Mouse (Mus musculus): ENCODE data around the gene Dand5.

Dand5 gene

GRCm38 (mm10) chr8:84770100-84770953 lies 52.3 kb downstream of the Dand5 start:
- no peak for DNase-seq (ENCODE audit: low spot score)

DNA sequence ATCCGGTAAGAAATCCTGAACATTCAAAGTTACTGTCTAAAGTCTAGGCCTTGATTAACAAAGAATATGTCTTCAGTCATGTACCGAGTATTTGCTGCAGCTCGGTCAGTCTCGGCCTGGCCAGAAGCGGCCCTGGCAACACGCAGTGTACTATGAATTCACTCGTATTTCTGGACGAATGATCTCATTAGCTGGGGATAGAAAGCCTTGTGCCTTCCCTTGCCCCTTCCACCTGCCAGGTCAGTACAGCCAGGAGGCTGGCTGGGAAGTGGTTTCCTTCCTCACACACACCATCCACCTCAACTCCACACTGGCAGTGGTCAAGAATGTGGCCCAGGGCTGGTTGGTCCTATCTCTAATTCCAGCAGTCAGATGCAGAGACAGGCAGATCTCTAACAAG lies 53.3 kb downstream of the Dand5 start:
- DNase-seq (ENCODE audit: low spot score): no peak

DNA sequence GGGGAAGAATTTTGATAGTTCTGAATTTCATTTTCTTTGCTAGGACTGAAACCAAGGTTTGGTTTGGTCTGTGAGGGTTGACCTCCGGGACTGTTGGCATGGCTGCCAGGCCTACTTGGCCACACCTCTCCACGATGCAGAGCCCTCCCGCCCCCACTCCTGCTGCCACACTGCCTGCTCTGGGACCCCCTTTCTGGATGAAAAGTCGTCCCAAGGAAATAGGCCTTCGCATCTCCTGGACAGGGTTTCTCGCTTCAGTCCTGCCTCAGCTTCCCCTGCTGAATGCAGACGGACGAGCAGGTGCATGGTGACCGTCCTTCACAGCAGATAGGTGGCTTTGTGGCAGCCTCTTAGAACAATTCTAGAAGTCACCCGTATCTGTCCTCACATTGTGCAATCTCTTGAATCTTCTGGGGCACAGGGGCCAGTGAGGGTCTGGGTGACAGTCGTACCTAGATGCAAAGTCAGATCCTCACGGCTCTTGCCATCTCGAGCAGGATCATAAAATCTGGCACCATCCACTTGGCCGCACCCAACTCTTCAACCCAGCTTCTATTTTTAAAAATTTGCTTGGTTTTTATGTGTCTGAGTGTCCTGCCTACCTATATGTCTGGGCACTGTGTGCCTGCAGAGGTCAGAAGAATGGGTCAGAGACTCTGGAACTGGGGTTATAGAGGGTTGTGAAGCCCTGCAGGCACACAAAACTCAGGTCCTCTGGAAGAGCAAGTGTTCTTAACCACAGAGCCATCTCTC lies 54.1 kb downstream of the Dand5 start:
- no peak for DNase-seq (ENCODE audit: low spot score)

GRCm38 (mm10) chr8:84767221-84767620 lies 55.4 kb downstream of the Dand5 start:
- DNase-seq (ENCODE audit: low spot score): no peak

DNA sequence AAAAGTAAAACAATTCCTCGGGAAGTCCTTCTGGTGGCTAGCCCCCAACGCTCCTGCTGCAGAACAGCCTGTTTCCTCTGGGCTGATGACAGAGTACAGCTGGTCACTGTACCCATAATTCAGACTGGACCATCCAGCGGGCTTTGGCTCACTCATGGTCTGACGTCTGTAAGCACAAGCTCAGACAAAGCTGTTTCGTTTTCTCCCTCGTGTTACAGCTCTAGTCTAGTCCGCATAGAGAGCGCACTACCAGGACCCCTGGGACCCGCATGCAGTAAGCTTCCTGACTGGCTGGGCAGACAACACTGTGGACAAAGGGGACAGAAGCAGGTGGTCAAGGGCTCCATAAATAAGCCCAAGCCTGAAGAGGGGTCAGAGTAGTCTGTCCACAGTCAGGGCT lies 56.2 kb downstream of the Dand5 start:
- no peak for DNase-seq (ENCODE audit: low spot score)

DNA sequence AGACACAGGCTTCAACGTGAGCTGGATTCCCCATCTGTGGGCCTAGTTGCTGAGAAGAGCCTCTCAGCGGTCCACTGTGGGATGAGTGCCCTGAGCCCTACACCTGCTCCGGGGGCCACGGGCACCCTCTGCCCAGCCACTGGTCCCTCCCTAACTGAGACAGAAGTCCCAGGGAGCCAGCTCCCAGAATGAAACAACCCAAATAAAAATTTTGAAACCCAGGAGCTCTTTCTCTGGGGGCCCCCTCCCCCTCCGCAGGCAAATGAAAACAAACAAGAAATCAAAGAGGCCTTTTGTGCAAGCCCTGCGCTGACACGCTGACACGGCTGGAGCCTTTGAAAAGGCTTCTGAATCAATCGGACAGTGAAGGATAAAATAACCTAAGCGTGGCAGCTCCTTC lies 57.0 kb downstream of the Dand5 start:
- no peak for DNase-seq (ENCODE audit: low spot score)
